Mouse (Mus musculus) layer of hippocampus, adult 18-20 months (tissue): ENCODE measurements at regions not wholly inside any gene's neighbourhood (a gene's known extent, or its start where the extent isn't known, plus 50 kb on each side); places are given as distances from the start of the nearest gene placed in this dataset.
A peak's percentile ranks its signal among the peaks of the same experiment; 100 is the strongest.

ENCODE experiments used
- DNase-seq, 2 experiments: peaks; one replicate each; pipeline ENCODE4 v3.0.0; 2022; ENCODE audit warnings: low spot score in 2 of 2

DNA sequence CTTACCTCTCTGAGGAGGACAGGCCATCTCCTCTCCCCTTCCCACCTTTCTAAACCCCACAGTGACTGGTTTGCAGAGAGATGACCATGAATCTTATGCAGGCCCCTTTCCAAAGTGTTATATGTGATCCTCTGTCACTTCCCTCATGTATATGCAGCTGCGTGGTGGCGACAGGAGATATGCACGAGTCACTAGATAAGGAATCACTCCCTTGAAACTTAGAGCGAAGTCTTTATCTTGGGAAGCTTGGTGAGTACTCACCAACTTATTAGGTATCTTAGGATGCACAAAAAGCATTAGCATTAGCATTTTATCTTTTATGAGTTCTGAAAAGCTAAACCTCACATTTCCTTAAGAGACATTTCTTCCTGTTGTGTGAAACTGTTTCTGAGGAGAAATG is 421.9 kb downstream of the Tmem161b start:
- no peak for DNase-seq

DNA sequence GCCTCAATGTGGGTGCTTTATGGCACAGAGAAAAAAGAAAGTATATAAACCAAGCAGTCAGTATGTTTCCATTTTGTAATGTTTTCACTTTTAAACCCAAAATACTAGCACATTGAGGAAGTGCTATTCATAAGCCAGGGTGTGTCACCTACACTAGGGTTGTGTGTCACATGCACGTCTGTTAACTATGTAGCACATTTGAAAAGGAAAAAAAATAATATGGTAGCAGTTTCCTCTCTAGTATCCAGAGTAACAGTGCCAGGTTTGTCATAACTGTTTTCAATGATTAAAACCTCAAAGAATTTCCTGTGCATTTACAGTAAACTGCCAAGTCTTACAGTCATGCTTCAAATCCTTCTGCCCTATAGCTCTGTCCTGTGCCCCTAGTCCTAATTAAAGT is 424.8 kb downstream of the Tmem161b start:
- DNase-seq: no peak

DNA sequence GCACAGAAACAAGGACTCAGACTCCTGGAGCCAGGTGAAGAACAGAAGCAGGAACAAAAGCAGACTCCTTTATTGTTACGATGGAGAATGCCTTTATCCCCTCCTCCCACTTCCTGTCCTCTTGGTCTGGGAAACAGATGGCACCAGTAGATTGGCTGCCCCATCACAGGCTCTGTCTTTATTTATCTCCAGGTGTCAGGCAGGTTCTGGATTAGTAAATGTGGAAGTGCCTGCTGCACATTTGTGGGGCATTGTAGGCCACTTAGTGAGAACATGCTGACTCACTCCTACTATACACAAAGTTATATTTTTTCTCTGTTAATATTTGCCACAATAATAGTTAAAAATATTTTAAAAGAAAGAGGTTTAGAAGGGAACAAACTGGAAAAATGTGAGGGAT is 426.0 kb downstream of the Tmem161b start:
- DNase-seq: no peak

DNA sequence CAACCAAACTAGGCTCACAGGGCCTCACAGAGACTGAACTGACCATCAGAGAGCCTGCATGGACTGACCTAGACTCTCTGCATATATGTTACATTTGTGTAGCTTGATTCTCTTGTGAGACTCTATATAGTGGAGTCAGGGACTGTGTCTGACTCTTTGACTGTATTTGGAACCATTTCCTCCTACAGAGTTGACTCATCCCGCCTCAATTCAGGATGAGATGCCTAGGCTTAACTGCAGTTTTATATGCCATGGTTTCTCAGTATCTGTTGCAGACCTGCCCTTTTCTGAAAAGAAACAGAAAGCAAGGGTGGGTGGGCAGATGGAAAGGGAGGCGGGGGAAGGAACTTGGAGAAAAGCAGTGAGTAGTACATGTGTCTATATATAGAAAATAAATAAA is 441.9 kb downstream of the Tmem161b start:
- no peak for DNase-seq

DNA sequence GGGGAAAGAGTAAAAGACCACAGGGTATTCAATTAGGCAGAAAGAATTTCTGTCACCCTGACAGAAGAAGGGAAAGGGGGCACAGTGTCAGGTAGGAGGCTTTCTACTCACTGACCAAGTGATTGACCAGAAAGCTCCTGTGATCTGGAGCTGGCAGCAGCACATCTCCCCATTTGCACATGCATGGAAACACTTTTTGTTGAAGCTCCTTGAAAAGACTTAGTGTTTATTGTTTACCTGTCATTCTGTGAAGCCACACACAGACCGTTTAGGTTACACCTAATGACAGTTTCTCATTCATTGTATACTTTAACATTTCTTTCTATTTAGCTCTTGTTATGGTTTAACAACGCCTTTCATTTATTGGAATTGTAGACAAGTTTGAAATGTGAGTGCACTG is 458.9 kb downstream of the Tmem161b start:
- no peak for DNase-seq

DNA sequence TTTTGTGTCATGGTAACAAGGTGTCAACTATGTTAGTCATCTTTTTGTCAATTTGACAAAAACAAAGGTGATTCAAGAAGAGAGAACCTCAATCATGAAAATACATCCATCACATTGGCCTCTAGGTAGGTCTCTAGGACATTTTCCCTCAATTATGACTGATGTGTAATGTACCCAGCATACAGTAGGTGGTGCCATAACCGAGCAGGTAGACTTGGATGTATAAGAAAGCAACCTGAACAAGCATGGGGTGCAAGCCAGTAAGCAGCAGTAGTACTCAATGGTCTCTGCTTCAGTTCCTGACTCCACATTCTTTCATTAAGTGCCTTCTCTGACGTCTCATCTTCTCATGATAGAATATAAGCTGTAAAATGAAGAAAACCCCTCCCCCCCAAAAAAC is 463.8 kb downstream of the Tmem161b start:
- DNase-seq: peak in 1 of 2 experiments; percentile 32

DNA sequence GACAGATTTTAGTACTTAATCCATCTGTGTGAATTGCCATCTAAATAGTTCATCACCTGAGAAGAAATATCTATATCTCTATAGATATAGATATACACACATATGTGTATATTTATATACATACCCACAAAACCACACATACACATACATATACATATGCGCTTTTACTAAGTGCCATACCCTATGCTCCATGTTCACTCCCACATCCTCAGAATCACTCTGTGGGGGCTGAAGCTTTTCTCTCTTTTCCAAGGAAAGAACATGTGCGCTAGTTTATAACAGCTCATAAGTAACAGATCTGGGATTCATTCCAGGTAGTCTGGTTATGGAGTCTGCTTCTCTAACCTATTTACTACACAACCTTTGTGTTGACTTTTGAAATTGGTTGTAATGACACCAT is 471.4 kb downstream of the Tmem161b start:
- DNase-seq: no peak

DNA sequence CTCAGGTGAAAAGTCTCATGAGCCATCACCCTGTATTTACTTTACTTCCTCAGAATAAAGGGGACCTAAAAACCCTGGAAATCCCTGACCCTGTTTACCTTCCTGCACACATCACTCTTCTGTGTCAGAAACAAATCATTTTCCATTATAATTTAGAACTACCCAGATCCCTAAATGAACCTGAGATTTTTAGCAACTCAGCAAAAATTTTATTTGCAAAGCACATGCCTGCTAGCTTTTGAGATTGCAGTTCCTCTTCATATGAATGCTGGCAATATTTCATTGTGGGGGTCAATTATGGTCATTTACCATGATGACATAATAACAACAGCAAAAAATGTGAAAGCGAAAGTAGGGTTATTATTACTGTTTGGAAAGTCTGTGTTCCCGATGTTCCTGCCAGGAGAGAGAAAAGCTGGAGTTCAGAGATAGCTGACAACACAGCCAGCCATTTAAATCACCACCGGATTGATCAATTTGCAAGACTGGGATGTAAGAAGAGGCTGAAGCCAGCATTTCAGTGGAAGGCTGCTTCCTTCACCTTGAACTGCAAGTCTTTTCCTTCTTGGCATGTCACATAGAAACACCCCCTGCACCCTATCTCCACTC is 476.5 kb downstream of the Tmem161b start:
- peak in 1 of 2 experiments; percentile 53 for DNase-seq

DNA sequence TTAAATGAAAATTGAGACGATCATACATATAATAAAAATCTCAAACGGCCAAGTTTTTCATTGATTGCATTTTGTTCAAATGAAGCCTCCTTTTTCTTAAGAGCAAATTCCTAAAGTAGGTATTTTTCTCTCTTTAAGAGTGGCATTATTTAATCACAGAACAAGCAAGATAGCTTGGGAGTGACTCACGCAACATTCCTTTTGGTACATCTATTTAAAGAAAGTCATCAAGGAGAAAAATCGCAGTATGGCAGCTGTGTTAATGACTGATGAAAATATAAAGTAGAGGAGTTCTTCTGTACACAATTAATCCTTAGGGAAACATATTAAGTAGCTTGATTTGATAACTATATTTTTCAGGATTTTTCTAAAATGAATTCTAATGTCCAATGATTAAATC is 448.0 kb upstream of the Ccnh start:
- DNase-seq: no peak

DNA sequence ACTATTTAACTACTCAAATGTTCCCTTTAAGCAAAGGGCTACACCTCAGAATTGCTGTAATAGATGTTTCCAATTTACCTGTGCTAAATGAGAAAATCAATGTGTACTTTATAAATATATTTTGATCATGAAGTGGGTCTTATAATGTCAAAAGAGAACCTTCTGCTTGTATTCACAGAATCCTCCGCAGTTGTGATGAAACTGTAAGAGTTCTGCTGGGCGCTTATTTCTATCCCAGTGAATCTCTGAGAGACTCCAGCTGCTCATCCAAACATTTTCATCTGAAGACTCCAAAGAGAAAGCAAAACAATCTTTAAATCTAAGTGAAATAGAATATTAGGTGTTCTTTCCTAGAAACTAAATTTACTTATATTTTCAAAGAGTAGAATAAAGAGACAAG is 440.9 kb upstream of the Ccnh start:
- DNase-seq: no peak

DNA sequence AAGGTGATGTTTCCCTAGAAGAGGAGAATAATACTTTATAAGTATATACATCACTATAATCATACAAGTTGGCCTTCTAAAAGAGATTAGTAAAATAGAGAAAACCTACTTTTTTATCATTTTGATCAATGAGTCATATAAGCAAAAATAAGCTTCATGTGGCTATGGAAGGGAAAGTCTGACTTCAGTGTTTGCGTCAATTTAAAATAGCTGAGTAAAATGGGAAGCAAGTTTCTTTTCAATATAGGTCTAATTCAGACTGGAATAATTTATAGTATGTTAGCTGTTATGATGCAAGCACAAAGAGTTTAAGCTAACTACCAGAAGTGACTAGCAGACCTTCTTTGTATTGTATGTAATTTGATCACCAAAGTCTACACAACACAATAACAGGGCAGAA is 440.0 kb upstream of the Ccnh start:
- DNase-seq: no peak

DNA sequence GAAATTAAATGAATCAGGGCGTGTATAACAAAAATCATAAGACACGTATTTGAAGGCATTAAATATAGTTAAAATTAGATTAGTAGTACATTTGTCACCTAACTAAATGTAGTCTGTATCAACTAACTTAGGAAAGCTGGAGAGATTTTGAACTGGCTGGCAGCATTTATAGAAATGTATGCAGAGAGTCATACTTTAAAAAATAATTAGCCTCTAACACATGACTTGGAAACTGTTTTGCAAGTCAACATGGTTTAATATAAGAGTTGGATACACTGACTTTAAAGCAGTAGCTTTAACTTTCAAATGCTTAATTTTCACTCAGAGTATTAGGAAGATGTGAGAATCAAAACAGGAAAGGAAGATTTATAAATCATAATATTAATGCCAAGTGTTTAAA is 439.1 kb upstream of the Ccnh start:
- DNase-seq: no peak

DNA sequence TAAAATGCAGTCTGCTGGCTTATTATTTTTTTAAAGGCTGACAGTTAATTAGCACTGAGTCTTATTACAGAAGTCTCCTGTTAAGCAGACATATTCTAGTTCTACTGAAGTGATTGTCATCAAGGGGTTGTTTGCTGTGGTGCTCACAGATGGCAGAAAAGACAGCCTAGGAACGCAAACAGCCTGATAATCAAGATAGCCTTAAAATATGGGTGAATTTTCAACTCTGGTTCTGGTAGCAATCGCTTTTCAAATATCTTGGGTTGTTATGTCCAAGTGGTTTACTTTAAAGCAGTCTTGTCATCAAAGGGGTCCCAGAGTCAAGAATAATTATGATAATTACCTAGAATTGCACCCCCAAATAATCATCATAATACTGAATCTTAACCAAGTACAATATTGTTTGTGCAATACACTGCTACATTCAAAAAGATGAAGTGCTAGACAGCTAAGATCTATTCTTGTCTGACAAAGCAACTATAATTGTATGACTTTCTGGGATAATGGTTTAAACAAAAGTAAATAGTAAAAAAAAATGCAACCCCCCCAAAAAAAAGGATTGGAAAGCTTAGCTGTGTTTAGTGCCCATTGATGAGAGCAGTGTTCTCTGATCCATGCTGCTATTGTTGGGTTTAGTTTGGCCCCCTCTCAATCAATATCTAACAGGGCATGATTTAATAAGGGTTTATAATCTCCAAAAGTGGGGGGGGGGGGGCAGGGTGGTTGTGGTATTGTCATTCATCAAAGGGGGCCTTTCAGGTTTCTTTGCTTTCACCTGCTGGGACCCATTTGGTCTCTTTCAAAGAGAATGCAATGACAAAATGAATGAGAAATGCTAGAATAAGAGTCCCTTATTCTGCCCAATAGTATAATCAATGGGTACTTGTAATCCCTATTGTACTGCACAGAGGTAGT is 437.4 kb upstream of the Ccnh start:
- no peak for DNase-seq

DNA sequence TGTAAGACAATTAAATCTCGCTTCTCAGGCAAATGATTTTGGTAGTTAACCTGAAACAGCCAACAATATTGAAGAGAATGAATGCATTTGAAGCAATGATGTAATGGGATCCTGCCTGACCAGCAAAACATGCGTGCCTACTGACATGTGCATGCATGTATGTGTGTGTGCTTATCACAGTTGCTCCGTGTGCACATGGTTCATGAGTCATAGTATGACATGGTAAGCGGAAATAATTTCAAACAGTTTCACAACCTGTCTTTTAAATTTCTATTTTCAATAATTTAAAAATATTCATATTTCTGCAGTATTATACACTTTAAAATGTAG is 436.8 kb upstream of the Ccnh start:
- no peak for DNase-seq

DNA sequence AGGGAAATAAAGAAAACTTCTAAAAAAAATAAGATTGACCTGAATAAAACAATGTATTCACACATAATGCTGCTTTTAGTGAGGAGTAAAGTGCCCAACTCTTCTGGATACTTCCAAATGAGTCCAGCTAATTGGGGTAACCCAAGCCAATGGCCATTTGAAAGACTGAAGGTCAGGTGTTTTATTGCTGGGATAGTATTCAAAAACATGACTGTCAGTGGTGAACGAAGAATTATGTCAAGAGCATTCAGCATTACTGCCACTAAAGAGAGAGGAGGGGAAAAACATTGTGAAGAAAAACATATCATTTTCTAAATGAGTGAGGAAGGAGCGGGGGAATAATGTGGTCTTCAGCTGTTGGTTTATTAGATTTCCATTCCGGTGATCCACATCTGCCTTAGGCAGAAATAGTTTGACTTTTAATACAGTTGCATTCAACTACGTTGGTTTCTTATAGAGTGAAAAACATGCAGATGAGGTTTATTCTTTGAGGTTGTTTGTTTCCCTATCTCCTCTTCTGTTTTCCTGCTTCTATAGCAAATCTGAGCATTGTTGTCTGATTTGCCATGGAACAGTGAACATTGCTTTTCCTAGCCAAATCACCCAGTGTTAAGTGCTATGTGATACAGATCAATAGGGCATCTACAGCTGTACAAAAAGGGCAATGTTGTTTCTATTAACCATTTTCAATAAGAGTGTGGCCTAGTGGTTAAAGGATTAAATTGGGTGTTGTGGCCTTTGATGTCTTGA is 435.3 kb upstream of the Ccnh start:
- DNase-seq: no peak

DNA sequence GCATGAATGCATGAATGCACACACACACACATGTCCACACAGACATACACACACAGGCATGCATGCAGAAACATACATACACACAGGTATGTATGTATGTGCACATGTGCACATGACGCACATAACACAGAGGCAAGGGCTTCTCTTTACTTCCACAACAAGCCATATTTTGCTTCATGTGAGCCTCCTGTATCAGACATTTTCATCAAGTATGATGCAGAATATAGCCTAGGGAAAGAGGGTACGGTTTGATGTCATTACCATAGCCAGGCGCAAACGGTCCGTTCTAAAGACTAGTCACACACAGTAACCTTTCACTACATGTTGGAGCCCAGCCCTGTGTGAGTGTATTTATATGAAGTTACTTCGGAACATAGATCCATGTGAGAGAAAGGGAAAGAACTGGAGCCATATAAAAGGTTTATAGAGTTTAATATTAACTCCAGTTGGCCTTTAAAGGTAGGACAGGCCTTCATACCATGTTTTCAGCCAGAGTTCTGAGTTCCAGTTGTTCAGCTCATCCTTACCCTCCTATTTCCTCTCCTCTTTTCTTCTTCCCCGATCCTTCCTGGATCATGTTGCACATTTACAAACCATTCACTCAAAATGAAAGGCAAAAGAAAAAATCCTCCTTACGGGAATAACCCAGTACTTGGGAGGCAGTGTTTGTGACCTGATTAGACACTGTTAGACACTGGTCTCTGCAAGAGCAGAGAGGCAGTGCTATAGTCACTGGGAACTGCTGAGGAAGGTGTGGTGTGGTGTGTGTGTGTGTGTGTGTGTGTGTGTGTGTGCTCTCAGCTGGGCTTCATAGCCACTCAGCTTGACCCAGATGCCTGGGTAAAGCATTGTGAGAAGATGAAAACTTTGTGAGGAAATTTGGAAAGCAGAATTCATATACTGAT is 434.1 kb upstream of the Ccnh start:
- DNase-seq: no peak

DNA sequence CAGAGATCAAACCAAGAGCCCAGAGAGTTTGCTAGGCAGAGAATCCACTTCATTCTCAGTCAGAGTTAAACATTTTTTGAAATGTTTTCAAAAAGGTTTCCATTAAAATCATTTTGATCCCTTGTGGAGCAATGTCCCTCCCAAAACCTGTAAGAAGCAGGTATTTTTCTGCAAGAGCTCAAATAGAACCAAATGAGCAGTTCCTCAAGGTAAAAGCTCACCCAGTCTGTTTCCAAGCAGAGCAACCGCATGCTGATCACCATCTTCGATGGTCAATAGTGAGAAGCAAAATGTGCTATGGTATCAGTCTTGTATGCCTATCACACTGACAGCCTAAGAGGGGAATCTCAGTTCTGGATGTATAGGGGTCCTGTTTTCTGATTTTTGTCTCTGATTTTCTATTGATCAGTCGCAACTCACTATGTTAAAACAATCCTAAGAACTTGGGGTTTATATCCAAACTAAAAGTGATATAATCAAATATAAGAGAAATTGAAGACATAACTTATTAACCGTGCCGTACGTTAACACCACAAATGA is 432.3 kb upstream of the Ccnh start:
- no peak for DNase-seq

DNA sequence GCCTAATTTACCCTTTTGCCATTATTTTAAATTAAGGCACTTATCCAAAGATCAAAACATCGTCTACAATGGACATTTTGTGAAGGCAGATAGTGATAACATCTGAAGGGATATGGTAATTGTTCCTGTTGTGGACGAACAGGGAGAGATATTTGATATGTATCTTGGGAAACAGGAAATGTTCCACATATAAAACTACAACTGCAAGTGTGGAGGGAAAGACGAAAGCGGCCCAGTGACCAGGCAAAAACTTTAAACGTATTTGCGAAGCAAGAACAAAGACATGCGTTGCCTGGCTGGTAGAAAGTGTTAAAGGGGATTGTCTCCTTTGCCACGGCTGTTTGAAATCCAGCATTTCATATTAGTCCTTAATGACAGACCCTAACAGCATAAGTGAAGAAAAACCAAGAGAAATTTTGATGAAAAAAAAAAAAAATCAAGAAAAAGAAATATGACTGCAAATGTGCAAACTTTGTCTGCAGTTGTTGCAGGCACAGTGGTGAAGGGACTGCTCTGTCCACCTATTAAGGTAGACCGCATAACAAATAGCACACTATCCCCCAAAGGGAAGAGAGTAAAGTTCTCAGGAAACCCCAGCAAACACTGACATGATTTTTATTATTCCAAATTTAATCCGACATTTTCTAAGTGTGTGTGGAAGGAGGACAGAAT is 431.2 kb upstream of the Ccnh start:
- peak in 1 of 2 experiments; percentile 53 for DNase-seq

DNA sequence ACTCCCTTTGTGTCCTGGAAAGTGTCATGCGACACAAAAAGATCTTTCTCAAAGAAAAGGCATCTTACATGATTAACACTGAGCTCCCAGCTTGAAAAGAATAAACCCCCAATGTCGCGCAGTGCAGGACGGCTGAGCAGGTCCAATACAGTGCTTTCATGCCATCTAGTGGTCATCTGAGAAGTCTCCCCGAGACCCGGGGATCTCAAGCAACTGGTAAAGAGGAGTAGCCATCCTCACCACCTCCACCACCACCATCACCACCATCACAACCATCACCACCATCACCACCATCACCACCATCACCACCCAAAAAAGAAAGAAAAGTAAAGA is 430.7 kb upstream of the Ccnh start:
- peak; percentile 89 to 97 for DNase-seq

DNA sequence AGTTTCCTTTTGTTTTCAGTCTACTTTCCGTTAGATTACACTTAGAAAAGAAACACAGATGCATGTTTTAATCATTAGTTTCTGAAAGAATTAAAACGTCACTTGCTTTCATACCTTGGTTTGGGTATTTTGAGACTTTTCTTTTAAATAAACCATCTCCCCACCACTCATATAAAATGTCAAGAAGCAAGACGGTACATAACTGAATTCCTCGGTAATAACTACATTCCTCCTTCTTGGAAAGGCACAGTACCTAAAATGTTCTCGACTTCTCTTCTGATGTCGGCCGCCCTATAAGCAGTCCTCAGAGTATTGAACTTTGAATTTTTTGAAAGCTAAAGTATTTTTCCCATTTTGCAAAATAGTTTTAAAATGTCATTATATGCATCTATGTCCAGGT is 430.1 kb upstream of the Ccnh start:
- no peak for DNase-seq

DNA sequence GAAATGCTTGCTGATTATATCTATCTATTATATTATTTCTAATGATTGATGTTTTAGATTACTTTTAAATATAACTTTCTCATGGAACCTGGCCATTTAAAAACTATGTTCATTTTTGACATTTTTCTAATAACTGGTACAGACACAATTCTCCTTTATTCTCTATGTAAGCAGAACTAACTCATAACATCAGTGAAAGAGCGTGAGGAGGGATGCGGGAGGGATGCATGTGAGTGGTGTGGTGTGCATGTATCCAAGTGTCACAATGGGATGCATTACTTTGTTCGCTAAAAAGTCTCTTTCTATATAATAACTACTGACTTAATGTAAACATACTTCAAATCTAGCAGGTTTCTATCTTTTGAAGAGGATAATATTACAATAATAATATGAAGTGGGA is 428.7 kb upstream of the Ccnh start:
- no peak for DNase-seq
